Mouse (Mus musculus) brain, adult 2 months (tissue): ENCODE results near the gene Bptf.
"Not testable (repeated sequence)": the region's sequence is repeated elsewhere in the genome, so short reads cannot be mapped to it uniquely, and the experiment has no call there.

ENCODE experiments used
- DNase-seq: peaks from one replicate; pipeline ENCODE4 v3.0.0; 2011; ENCODE audit warnings: low read depth, low spot score

Bptf gene

GRCm38 (mm10) chr11:106987384-106987783, 144.5 kb downstream of the Bptf start:
- no peak for DNase-seq

GRCm38 (mm10) chr11:106985979-106986604, 145.8 kb downstream of the Bptf start:
- DNase-seq = not testable (repeated sequence)
